Mouse (Mus musculus): ENCODE measurements around the gene Mms19.

Gene Mms19

GRCm38 (mm10) chr19:41902848-41903593 lies 77.9 kb downstream of the Mms19 start:
- no peak for DNase-seq (ENCODE audit: extremely low read depth, low read depth, low spot score)

DNA sequence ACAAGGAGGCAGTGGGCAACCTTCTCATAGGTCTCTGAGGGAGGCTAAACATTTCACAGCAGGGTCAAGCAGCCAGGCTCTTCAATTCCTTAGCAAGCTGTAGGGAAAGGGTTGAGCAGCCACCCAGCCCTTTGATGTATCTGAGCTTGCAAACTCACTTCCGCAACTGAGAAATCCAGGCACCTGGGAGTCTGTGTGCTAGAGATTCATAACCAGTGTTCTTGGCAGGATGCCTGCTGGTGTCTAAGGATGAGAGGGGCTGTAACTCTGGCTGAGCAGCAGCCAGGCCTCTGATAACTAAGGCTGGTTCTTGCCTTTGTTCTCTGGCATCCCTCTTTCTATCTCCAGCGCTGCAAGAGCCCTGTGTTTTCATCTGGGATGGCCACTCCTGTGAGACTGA lies 79.3 kb downstream of the Mms19 start:
- no peak for DNase-seq (ENCODE audit: extremely low read depth, low read depth, low spot score)

DNA sequence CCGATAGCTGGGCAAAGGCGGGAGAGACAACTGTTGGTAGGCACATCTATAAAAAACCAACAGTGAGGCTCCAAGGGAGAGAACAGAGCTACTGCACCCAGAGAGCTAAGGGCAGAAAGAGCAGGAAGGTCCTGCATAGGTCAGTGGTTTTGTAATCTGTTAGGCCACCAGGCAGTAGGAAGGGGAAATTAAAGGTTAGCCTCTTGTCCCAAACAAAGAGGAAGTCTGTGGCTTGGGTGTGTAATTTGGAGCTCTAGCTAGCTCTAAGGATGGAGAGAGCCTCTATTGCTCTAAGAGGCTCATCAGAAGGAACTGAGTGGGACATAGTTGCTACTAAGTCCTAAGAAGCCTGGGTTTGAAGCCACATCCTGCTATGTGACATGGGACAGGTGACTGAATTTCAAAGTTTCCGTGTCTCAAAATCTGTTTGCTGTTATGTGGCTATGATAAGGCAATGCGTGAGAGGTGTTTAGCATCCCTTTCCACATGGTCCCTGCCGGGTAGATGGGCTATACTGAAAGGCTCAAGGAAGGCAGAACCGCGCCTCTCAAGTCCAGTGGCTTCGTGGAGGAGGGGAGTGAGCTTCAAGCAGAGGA lies 80.4 kb downstream of the Mms19 start:
- DNase-seq (ENCODE audit: extremely low read depth, low read depth, low spot score), result no peak

DNA sequence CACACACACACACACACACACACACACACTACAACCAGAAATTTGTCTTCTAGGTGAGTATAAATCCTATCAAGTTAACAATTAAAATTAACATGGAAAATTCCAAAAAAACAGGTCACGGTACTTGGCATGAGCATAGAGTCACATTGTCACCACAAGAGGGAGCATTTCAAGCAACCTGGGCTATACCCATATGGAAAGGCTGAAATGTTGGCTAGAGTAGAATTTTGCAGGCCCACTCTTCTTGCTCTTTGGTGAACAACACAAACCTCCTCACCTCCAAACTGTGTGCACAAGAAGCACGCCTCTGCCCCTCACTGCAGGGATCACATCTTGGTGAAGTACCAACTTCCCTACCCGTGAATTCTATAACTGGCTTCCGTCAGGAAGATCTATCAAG lies 82.1 kb downstream of the Mms19 start:
- no peak for DNase-seq (ENCODE audit: extremely low read depth, low read depth, low spot score)

- DNase-seq (ENCODE audit: extremely low read depth, low read depth, low spot score), result no peak
These were observed 84.6 kb downstream of the Mms19 start for GRCm38 (mm10) chr19:41896319-41896711.

DNA sequence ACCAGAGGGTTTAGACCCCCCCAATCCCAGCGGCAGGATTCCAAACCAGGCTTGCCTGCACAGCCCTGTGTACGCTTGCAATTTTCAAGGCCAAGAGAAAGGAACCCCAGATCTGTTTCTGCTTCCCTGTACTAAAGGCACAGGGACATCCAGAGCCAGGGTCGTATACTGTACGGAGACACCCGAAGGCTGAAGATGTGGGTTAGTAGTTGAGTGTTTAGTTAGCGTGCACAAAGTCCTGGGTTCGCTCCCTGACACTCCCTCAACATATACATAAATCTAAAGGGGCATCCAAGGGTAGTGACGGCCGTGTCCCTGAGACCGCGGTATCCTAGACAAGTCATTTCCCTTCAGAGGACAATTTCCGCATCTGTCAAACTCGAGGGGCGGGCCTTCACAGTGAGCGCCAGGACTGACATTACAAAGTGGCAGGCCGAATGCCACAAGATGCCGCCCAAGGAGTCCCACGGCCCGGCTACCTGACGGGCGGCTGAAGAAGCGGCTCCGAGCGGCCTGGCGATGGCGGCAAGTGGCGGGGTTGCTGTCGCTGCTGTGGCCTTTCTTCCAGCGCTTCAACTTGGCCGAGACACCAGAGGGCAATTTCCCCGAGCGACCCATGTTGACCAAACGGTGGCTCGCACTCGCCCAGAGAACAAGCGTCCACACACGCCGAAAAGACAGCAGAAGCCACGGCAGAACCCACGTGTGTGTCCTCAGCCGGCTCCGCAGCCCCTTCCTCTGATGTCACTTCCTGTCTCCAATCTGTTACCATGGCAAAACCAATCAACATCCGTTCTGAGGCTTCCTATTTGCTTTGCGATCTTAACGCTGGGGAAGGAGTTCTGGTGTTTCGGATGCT lies 85.3 kb downstream of the Mms19 start, which contains the start of gene Rrp12:
Gene Rrp12, minus strand, starts transcription at position 714 of the 859 bp plus-strand sequence.
- DNase-seq (ENCODE audit: extremely low read depth, low read depth, low spot score), result no peak

GRCm38 (mm10) chr19:41894959-41895358 lies 86.0 kb downstream of the Mms19 start:
- no peak for DNase-seq (ENCODE audit: extremely low read depth, low read depth, low spot score)
